Mouse (Mus musculus): ENCODE data around the gene Ube2v1.

- TF ChIP-seq CTCF (IDR thresholded peaks at IDR 0.05; ENCODE audit: low read depth), result no peak
- no peak for TF ChIP-seq EP300 (optimal IDR thresholded peaks at IDR 0.05)
Observed at GRCm38 (mm10) chr2:167629665-167630209, 2.2 kb downstream of the Ube2v1 start.

Measured in stomach, postnatal 0 days (tissue).